22 mouse cellular contexts compared by ENCODE assay signal in genomic region chr12:86176675-86177339, GRCm38 (mm10).
DNase-seq lines count a peak whose midpoint lies in the region; ATAC-seq lines count a peak whose summit lies in the region.
"Had no signal": no experiment of that assay in that cellular context is flagged by ENCODE, and none has a peak within 500 bp of the region (broad histone marks: within the 10 kb centered on the region; RNA-seq: fewer than 3 reads in every experiment).

No protein-coding gene starts in this region.

- H3K9me3 ChIP-seq in neural tube, embryonic 11.5 days (ENCODE audit: control insufficient read depth, low read length), result no peaks in the 10 kb centered on the region
- H3K9me3 ChIP-seq: heart, embryonic 12.5 days; limb, embryonic 13.5 days; liver, embryonic 12.5 days; midbrain, embryonic 15.5 days had no signal

- intact Hi-C loops in heart, postnatal 10 days (cut with DNase I), result no loop called here
- intact Hi-C loops in heart, postnatal 36 days (cut with DNase I), result no loop called here

- no peak for ATAC-seq in neural tube, embryonic 11.5 days (ENCODE audit: insufficient read depth, low FRiP score, low TSS enrichment)
- no peak for ATAC-seq in erythroblast, adult 5-6 weeks (replicated peaks; ENCODE audit: low FRiP score, poor library complexity, severe bottlenecking)
- ATAC-seq: intestine, postnatal 0 days; liver, embryonic 12.5 days; midbrain, embryonic 15.5 days had no signal

- 0 out of 2 replicates have a peak overlapping the region, but pooled peaks have one; percentile 27 for H3K27ac ChIP-seq in neural tube, embryonic 11.5 days (ENCODE audit: low read depth, low read length)
- H3K27ac ChIP-seq: limb, embryonic 13.5 days; liver, embryonic 12.5 days had no signal

- H3K27me3 ChIP-seq in neural tube, embryonic 11.5 days (ENCODE audit: control insufficient read depth, insufficient read depth, low read length), result no peaks in the 10 kb centered on the region
- H3K27me3 ChIP-seq: limb, embryonic 13.5 days; liver, embryonic 12.5 days; midbrain, embryonic 15.5 days had no signal

- H3K9ac ChIP-seq in neural tube, embryonic 11.5 days (ENCODE audit: low read length), result no peak overlapping the region
- H3K9ac ChIP-seq: heart, embryonic 12.5 days; limb, embryonic 13.5 days; liver, embryonic 12.5 days; midbrain, embryonic 15.5 days had no signal

- no peak overlapping the region for H3K4me3 ChIP-seq in neural tube, embryonic 11.5 days (ENCODE audit: low read depth, low read length)
- H3K4me3 ChIP-seq: erythroblast, embryonic 14.5 days; heart, embryonic 12.5 days; limb, embryonic 13.5 days; liver, embryonic 12.5 days; midbrain, embryonic 15.5 days had no signal

- H3K4me2 ChIP-seq in neural tube, embryonic 11.5 days (ENCODE audit: low read depth), result no peak overlapping the region
- H3K4me2 ChIP-seq: heart, embryonic 12.5 days; limb, embryonic 13.5 days; liver, embryonic 12.5 days; midbrain, embryonic 15.5 days had no signal

- 57% methylated on average over 11 of the region's 11 CpGs for WGBS in neural tube, embryonic 11.5 days

- DNase-seq in embryo, embryonic 11 days, result peak; percentile 61
- no peak for DNase-seq in embryo, embryonic 9.5 days (ENCODE audit: extremely low spot score)
- peak; percentile 43 to 52 for DNase-seq in heart, postnatal 10 days
- no peak for DNase-seq in heart, postnatal 36 days
- DNase-seq in neural tube, embryonic 11.5 days (ENCODE audit: low spot score), result peak; percentile 42
- DNase-seq in neural tube, embryonic 10.5 days (ENCODE audit: extremely low spot score, low spot score), result no peak
- DNase-seq in testis, postnatal 10 days (ENCODE audit: low spot score), result no peak
- DNase-seq: adrenal gland, postnatal 25 days; cerebellum, adult 9-11 months; kidney, postnatal 36 days; layer of hippocampus, postnatal 36 days; lung, adult 18-20 months; lung, postnatal 14 days; right cerebral cortex, postnatal 4 days; thymus, postnatal 25 days had no signal

- H3K36me3 ChIP-seq in neural tube, embryonic 11.5 days (ENCODE audit: control insufficient read depth, insufficient read depth, low read length), result no peaks in the 10 kb centered on the region
- H3K36me3 ChIP-seq: heart, embryonic 12.5 days; limb, embryonic 13.5 days; liver, embryonic 12.5 days; midbrain, embryonic 15.5 days had no signal

- 0 out of 2 replicates have a peak, but pooled peaks cover 2% of the 10 kb centered on the region for H3K4me1 ChIP-seq in neural tube, embryonic 11.5 days (ENCODE audit: control insufficient read depth, insufficient read depth, low read length)

Comparison
In these comparisons a context has a peak if more than half of its experiments do, and no peak if none do; other contexts are left out.
1. DNase-seq: peak in embryo, embryonic 11 days (single experiment), heart, postnatal 10 days (2 of 2) and neural tube, embryonic 11.5 days (single experiment); none in embryo, embryonic 9.5 days (single experiment), heart, postnatal 36 days (0 of 2), neural tube, embryonic 10.5 days (single experiment) and testis, postnatal 10 days (single experiment).